Mouse (Mus musculus): ENCODE measurements around the gene U2af2. TPM values are rescaled to one million over a fixed set of nuclear protein-coding genes. Genes with fewer than 3 reads are reported as not detected.
"Not testable (repeated sequence)": the region's sequence is repeated elsewhere in the genome, so short reads cannot be mapped to it uniquely, and the experiment has no call there.

The U2af2 gene
- polyA plus RNA-seq, 1 experiment from 2014 or later = 161 TPM

- Histone ChIP-seq H3K36me3 (ENCODE audit: control insufficient read depth, insufficient read depth, low read length) (no peaks in the 10 kb centered on the region), H3K27ac (ENCODE audit: low read depth, low read length) (no peak overlapping the region), H3K4me1 (replicated peaks; ENCODE audit: control insufficient read depth, insufficient read depth, low read length) (0 out of 2 replicates have a peak, but pooled peaks cover 2% of the 10 kb centered on the region), H3K4me2 (replicated peaks; ENCODE audit: low read depth, low read length) (no peak overlapping the region), H3K4me3 (ENCODE audit: low read depth, low read length) (no peak overlapping the region), H3K9me3 (ENCODE audit: control insufficient read depth, low read length) (no peaks in the 10 kb centered on the region), H3K27me3 (ENCODE audit: control insufficient read depth, insufficient read depth, low read length) (no peaks in the 10 kb centered on the region), H3K9ac (ENCODE audit: low read depth, low read length) (no peak overlapping the region)
- DNase-seq (ENCODE audit: low spot score) = no peak
- WGBS = 97% methylated on average over 21 of the region's 21 CpGs
- ATAC-seq (ENCODE audit: low FRiP score) = no peak
Observed at GRCm38 (mm10) chr7:5017931-5018330, 44.0 kb upstream of the U2af2 start.

- 34% methylated on average over 8 of the region's 8 CpGs for WGBS
- not testable (repeated sequence) for H3K4me1 ChIP-seq (replicated peaks; ENCODE audit: control insufficient read depth, insufficient read depth, low read length); H3K27me3 ChIP-seq (ENCODE audit: control insufficient read depth, insufficient read depth, low read length); H3K36me3 ChIP-seq (ENCODE audit: control insufficient read depth, insufficient read depth, low read length); H3K9me3 ChIP-seq (ENCODE audit: control insufficient read depth, low read length); ATAC-seq (ENCODE audit: low FRiP score); DNase-seq (ENCODE audit: low spot score)
- H3K4me3 ChIP-seq (ENCODE audit: low read depth, low read length) = peak overlapping the region; percentile 87
- peak overlapping the region; percentile 90 for H3K27ac ChIP-seq (ENCODE audit: low read depth, low read length)
- H3K4me2 ChIP-seq (replicated peaks; ENCODE audit: low read depth, low read length) = peak overlapping the region; percentile 38
- peak overlapping the region; percentile 46; the same call in 1 of the 2 replicates for H3K9ac ChIP-seq (ENCODE audit: low read depth, low read length)
Observed at GRCm38 (mm10) chr7:5019576-5019975, 42.4 kb upstream of the U2af2 start.

GRCm38 (mm10) chr7:5020000-5020681 lies 41.8 kb upstream of the U2af2 start, which contains the start of the genes Zfp865 and Ccdc106:
Gene Zfp865, plus strand, starts transcription at chr7:5020376.
Gene Ccdc106, plus strand, starts transcription at chr7:5020553.
- H3K4me2 ChIP-seq (replicated peaks; ENCODE audit: low read depth, low read length) = peak within 1 kb of the TSS; percentile 81
- ATAC-seq (ENCODE audit: low FRiP score) (peak; percentile 87), DNase-seq (ENCODE audit: low spot score) (peak; percentile 99)
- no peaks in the 10 kb centered on the region for H3K27me3 ChIP-seq (ENCODE audit: control insufficient read depth, insufficient read depth, low read length)
- 0 out of 2 replicates have a peak, but pooled peaks cover 2% of the 10 kb centered on the region for H3K4me1 ChIP-seq (replicated peaks; ENCODE audit: control insufficient read depth, insufficient read depth, low read length)
- H3K9me3 ChIP-seq (ENCODE audit: control insufficient read depth, low read length) = no peaks in the 10 kb centered on the region
- under 1% methylated on average over 34 of the region's 49 CpGs for WGBS
- H3K9ac ChIP-seq (ENCODE audit: low read depth, low read length) = peak within 1 kb of the TSS; percentile 96
- peak within 1 kb of the TSS; percentile 87 for H3K4me3 ChIP-seq (ENCODE audit: low read depth, low read length)
- peaks cover 4% of the 10 kb centered on the region; the same call in 1 of the 2 replicates for H3K36me3 ChIP-seq (ENCODE audit: control insufficient read depth, insufficient read depth, low read length)
- peak within 1 kb of the TSS; percentile 90 for H3K27ac ChIP-seq (ENCODE audit: low read depth, low read length)

DNA sequence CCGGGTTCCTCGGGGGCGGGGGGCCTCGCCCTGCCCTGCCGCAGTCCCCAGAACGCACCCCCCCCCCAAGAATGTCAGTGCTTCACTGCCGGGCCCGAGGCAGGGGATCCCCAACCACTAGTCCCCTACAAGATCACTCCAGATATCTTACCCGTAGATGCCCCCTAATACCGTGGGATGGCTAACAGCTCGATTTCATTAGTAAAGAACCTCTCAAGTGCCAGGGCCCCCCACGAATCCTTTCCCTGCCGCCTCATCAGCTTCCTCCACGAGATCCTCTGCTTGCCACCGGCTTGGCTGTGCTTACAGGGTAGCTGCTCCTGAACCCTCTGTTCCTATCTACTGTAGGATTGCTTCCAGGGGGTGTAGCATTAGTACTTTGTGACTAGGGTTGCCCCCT lies 41.3 kb upstream of the U2af2 start:
- H3K4me3 ChIP-seq (ENCODE audit: low read depth, low read length) = peak overlapping the region; percentile 87
- 0 out of 2 replicates have a peak, but pooled peaks cover 2% of the 10 kb centered on the region for H3K4me1 ChIP-seq (replicated peaks; ENCODE audit: control insufficient read depth, insufficient read depth, low read length)
- peak overlapping the region; percentile 81 for H3K4me2 ChIP-seq (replicated peaks; ENCODE audit: low read depth, low read length)
- peaks cover 4% of the 10 kb centered on the region; the same call in 1 of the 2 replicates for H3K36me3 ChIP-seq (ENCODE audit: control insufficient read depth, insufficient read depth, low read length)
- H3K27me3 ChIP-seq (ENCODE audit: control insufficient read depth, insufficient read depth, low read length) = no peaks in the 10 kb centered on the region
- under 1% methylated on average over 11 of the region's 15 CpGs for WGBS
- DNase-seq (ENCODE audit: low spot score) (no peak), ATAC-seq (ENCODE audit: low FRiP score) (peak; percentile 12)
- no peaks in the 10 kb centered on the region for H3K9me3 ChIP-seq (ENCODE audit: control insufficient read depth, low read length)
- peak overlapping the region; percentile 96 for H3K9ac ChIP-seq (ENCODE audit: low read depth, low read length)
- peak overlapping the region; percentile 90 for H3K27ac ChIP-seq (ENCODE audit: low read depth, low read length)

DNA sequence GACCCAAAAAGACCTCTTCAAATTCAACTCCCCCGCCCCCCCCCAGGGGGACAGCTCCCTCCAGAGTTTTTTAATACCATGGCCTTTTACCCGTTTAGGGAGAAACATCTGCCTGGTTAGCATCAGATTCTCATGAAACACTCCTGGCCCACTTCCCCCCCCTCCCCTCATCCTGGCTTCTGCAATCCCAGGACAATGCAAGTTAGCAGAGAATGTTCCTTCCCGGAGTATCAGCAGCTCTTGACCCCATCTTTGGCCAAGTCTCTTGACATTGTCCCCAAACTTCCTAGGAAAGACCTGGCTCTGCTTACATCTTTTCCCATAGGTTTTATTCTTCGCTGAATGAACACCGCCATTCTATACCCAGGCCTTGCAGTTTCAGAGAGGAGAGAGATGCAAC lies 40.7 kb upstream of the U2af2 start:
- H3K9ac ChIP-seq (ENCODE audit: low read depth, low read length) = peak overlapping the region; percentile 96
- no peak for ATAC-seq (ENCODE audit: low FRiP score)
- H3K36me3 ChIP-seq (ENCODE audit: control insufficient read depth, insufficient read depth, low read length) = peaks cover 4% of the 10 kb centered on the region; the same call in 1 of the 2 replicates
- peak overlapping the region; percentile 81 for H3K4me2 ChIP-seq (replicated peaks; ENCODE audit: low read depth, low read length)
- peak overlapping the region; percentile 87 for H3K4me3 ChIP-seq (ENCODE audit: low read depth, low read length)
- 54% methylated on average over 5 of the region's 5 CpGs for WGBS
- no peak overlapping the region for H3K27ac ChIP-seq (ENCODE audit: low read depth, low read length)
- H3K9me3 ChIP-seq (ENCODE audit: control insufficient read depth, low read length) = no peaks in the 10 kb centered on the region
- 0 out of 2 replicates have a peak, but pooled peaks cover 2% of the 10 kb centered on the region for H3K4me1 ChIP-seq (replicated peaks; ENCODE audit: control insufficient read depth, insufficient read depth, low read length)
- H3K27me3 ChIP-seq (ENCODE audit: control insufficient read depth, insufficient read depth, low read length) = no peaks in the 10 kb centered on the region
- DNase-seq (ENCODE audit: low spot score) = no peak

GRCm38 (mm10) chr7:5029543-5029942 lies 32.4 kb upstream of the U2af2 start:
- Histone ChIP-seq H3K4me2 (replicated peaks; ENCODE audit: low read depth, low read length) (no peak overlapping the region), H3K27ac (ENCODE audit: low read depth, low read length) (no peak overlapping the region), H3K27me3 (ENCODE audit: control insufficient read depth, insufficient read depth, low read length) (no peaks in the 10 kb centered on the region), H3K4me1 (replicated peaks; ENCODE audit: control insufficient read depth, insufficient read depth, low read length) (no peaks in the 10 kb centered on the region), H3K4me3 (ENCODE audit: low read depth, low read length) (no peak overlapping the region), H3K9ac (ENCODE audit: low read depth, low read length) (no peak overlapping the region), H3K9me3 (ENCODE audit: control insufficient read depth, low read length) (peaks cover 13% of the 10 kb centered on the region), H3K36me3 (ENCODE audit: control insufficient read depth, insufficient read depth, low read length) (peaks cover 46% of the 10 kb centered on the region)
- ATAC-seq (ENCODE audit: low FRiP score) (no peak), DNase-seq (ENCODE audit: low spot score) (no peak)
- 95% methylated on average over 22 of the region's 22 CpGs for WGBS

DNA sequence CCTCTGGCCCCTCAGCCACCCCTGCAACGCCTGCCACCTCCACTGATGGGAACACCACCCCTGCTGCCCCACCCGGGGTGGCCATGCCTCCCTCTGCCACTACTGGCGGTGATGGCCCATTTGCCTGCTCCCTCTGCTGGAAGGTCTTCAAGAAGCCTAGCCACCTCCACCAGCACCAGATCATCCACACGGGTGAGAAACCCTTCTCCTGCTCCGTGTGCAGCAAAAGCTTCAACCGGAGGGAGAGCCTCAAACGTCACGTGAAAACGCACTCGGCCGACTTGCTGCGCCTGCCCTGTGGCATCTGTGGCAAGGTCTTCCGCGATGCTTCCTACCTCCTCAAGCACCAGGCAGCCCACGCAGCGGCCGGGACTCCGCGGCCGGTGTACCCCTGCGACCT lies 32.0 kb upstream of the U2af2 start:
- H3K27ac ChIP-seq (ENCODE audit: low read depth, low read length) = no peak overlapping the region
- DNase-seq (ENCODE audit: low spot score) = no peak
- H3K4me2 ChIP-seq (replicated peaks; ENCODE audit: low read depth, low read length) = no peak overlapping the region
- H3K9me3 ChIP-seq (ENCODE audit: control insufficient read depth, low read length) = peaks cover 13% of the 10 kb centered on the region
- peaks cover 45% of the 10 kb centered on the region for H3K36me3 ChIP-seq (ENCODE audit: control insufficient read depth, insufficient read depth, low read length)
- ATAC-seq (ENCODE audit: low FRiP score) = no peak
- H3K27me3 ChIP-seq (ENCODE audit: control insufficient read depth, insufficient read depth, low read length) = no peaks in the 10 kb centered on the region
- WGBS = 92% methylated on average over 21 of the region's 21 CpGs
- H3K9ac ChIP-seq (ENCODE audit: low read depth, low read length) = no peak overlapping the region
- no peaks in the 10 kb centered on the region for H3K4me1 ChIP-seq (replicated peaks; ENCODE audit: control insufficient read depth, insufficient read depth, low read length)
- H3K4me3 ChIP-seq (ENCODE audit: low read depth, low read length) = no peak overlapping the region

DNA sequence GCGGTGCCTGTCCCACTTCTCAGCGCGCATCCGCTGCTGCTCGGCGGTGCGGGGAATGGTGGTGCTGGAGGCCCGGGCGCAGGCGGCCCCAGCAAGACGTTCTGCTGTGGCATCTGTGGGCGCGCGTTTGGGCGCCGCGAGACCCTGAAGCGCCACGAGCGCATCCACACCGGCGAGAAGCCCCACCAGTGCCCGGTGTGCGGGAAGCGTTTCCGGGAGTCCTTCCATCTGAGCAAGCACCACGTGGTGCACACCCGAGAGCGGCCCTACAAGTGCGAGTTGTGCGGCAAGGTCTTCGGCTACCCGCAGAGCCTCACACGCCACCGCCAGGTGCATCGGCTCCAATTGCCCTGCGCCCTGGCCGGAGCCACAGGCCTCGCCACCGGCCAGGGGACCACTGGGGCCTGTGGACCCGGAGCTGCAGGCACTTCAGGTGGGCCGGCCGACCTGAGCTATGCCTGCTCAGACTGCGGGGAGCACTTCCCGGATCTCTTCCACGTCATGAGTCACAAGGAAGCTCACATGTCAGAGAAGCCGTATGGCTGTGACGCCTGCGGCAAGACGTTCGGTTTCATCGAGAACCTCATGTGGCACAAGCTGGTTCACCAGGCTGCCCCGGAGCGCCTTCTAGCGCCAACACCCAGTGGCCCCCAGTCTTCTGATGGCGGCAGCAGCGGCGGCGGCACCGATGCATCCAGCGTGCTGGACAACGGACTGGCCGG lies 31.2 kb upstream of the U2af2 start:
- H3K9me3 ChIP-seq (ENCODE audit: control insufficient read depth, low read length) = peaks cover 13% of the 10 kb centered on the region
- ATAC-seq (ENCODE audit: low FRiP score) = 0 out of 2 replicates have a peak, but pooled peaks have one; percentile 10
- H3K27ac ChIP-seq (ENCODE audit: low read depth, low read length) = no peak overlapping the region
- 82% methylated on average over 63 of the region's 63 CpGs for WGBS
- no peak overlapping the region for H3K4me3 ChIP-seq (ENCODE audit: low read depth, low read length)
- no peak overlapping the region for H3K9ac ChIP-seq (ENCODE audit: low read depth, low read length)
- no peak overlapping the region for H3K4me2 ChIP-seq (replicated peaks; ENCODE audit: low read depth, low read length)
- no peak for DNase-seq (ENCODE audit: low spot score)
- H3K36me3 ChIP-seq (ENCODE audit: control insufficient read depth, insufficient read depth, low read length) = peaks cover 50% of the 10 kb centered on the region
- no peaks in the 10 kb centered on the region for H3K4me1 ChIP-seq (replicated peaks; ENCODE audit: control insufficient read depth, insufficient read depth, low read length)
- no peaks in the 10 kb centered on the region for H3K27me3 ChIP-seq (ENCODE audit: control insufficient read depth, insufficient read depth, low read length)
